Mouse (Mus musculus) CH12.LX (cell line): ENCODE results near the gene Kcnn1. TPM values are rescaled to one million over a fixed set of nuclear protein-coding genes. Genes with fewer than 3 reads are reported as not detected.

Experiments used
- DNase-seq: peaks from one replicate; pipeline ENCODE4 v3.0.0-alpha.2; 2013; ENCODE audit errors: extremely low read depth
- H3K27ac ChIP-seq: 2 replicates; pipeline ENCODE4 v1.5.1; 2012; ENCODE audit warnings: low read depth, mild to moderate bottlenecking, control low read depth, moderate library complexity; ENCODE audit not compliant: insufficient read depth
- H3K27me3 ChIP-seq: replicated peaks from 2 replicates; pipeline ENCODE3; 2012; ENCODE audit warnings: inconsistent platforms
- H3K36me3 ChIP-seq, 2 experiments: replicated peaks in 1 of 2; 2 replicates each; pipeline versions ENCODE3 to v1.6.1; 2012; ENCODE audit warnings: inconsistent platforms in 1 of 2, low read length in 1 of 2, mild to moderate bottlenecking in 1 of 2, mixed read lengths in 1 of 2, moderate library complexity in 1 of 2; ENCODE audit not compliant: control insufficient read depth in 1 of 2, insufficient read depth in 1 of 2
- H3K4me1 ChIP-seq, 2 experiments: 2 replicates each; pipeline ENCODE4 v1.6.1; 2012; ENCODE audit warnings: inconsistent platforms in 1 of 2, moderate library complexity in 1 of 2; ENCODE audit not compliant: insufficient read depth in 2 of 2, control insufficient read depth in 1 of 2
- H3K4me2 ChIP-seq: 2 replicates; pipeline ENCODE4 v1.6.1; 2012; ENCODE audit warnings: low read depth, mild to moderate bottlenecking, control low read depth; ENCODE audit not compliant: poor library complexity, insufficient read depth, severe bottlenecking
- H3K4me3 ChIP-seq, 3 experiments: fragments of 150-350 bp in 1 of 3; sonication (generic) in 1 of 3; replicated peaks in 1 of 3; 2 replicates each; pipeline versions ENCODE3 to v1.5.1; 2011 to 2012; ENCODE audit warnings: low read depth in 2 of 3, low read length in 2 of 3, mild to moderate bottlenecking in 2 of 3, moderate library complexity in 2 of 3, control low read depth in 1 of 3, improper control_type of control experiment in 1 of 3, inconsistent platforms in 1 of 3, mixed read lengths in 1 of 3; ENCODE audit not compliant: poor library complexity in 1 of 3
- H3K79me2 ChIP-seq: replicated peaks from 2 replicates; pipeline ENCODE4 v1.6.1; 2012; ENCODE audit warnings: mild to moderate bottlenecking, moderate library complexity; ENCODE audit not compliant: control insufficient read depth, poor library complexity, insufficient read depth, severe bottlenecking; ENCODE audit errors: extremely low read depth
- H3K9ac ChIP-seq: 2 replicates; pipeline ENCODE4 v1.6.1; 2012; ENCODE audit warnings: low read depth, mild to moderate bottlenecking, control low read depth, moderate library complexity; ENCODE audit not compliant: insufficient read depth
- H3K9me3 ChIP-seq: replicated peaks from 2 replicates; pipeline ENCODE3; 2012; ENCODE audit warnings: low read length, inconsistent platforms, mixed read lengths
- BHLHE40 ChIP-seq: IDR thresholded peaks from 2 replicates; pipeline ENCODE4 v1.6.1; 2011; ENCODE audit warnings: mild to moderate bottlenecking, low read depth, low read length, improper control_type of control experiment
- CHD1 ChIP-seq: IDR thresholded peaks from 2 replicates; pipeline ENCODE4 v1.6.1; 2012; ENCODE audit warnings: low read depth, low read length, improper control_type of control experiment, inconsistent platforms
- CHD2 ChIP-seq: IDR thresholded peaks from 2 replicates; pipeline ENCODE4 v1.6.1; 2011; ENCODE audit warnings: low read length, improper control_type of control experiment
- CTCF ChIP-seq, 2 experiments: IDR thresholded peaks in 1 of 2; conservative IDR thresholded peaks in 1 of 2; 2 replicates each; pipeline ENCODE4 v1.5.1; 2011 to 2012; ENCODE audit warnings: low read depth in 2 of 2, low read length in 2 of 2, improper control_type of control experiment in 1 of 2, inconsistent platforms in 1 of 2, mild to moderate bottlenecking in 1 of 2, moderate library complexity in 1 of 2
- ELF1 ChIP-seq: IDR thresholded peaks from 2 replicates; pipeline ENCODE4 v1.6.1; 2014; ENCODE audit warnings: low read depth, mild to moderate bottlenecking, inconsistent platforms, low read length, improper control_type of control experiment
- EP300 ChIP-seq: IDR thresholded peaks from 2 replicates; pipeline ENCODE4 v1.6.1; 2011; ENCODE audit warnings: low read length, improper control_type of control experiment
- ETS1 ChIP-seq: conservative IDR thresholded peaks from 2 replicates; pipeline ENCODE4 v1.6.1; 2012; ENCODE audit warnings: low read depth, mild to moderate bottlenecking, inconsistent platforms, low read length, improper control_type of control experiment, moderate library complexity
- GABPA ChIP-seq: IDR thresholded peaks from 2 replicates; pipeline ENCODE4 v1.6.1; 2012; ENCODE audit warnings: low read depth, low read length, improper control_type of control experiment, inconsistent platforms; ENCODE audit not compliant: insufficient replicate concordance
- IRF4 ChIP-seq: IDR thresholded peaks from 2 replicates; pipeline ENCODE4 v1.6.1; 2014; ENCODE audit warnings: low read depth, mild to moderate bottlenecking, inconsistent platforms, low read length, improper control_type of control experiment
- JUND ChIP-seq: conservative IDR thresholded peaks from 2 replicates; pipeline ENCODE4 v1.6.1; 2011; ENCODE audit warnings: low read depth, low read length, improper control_type of control experiment
- KAT2A ChIP-seq: IDR thresholded peaks from 2 replicates; pipeline ENCODE4 v1.6.1; 2012; ENCODE audit warnings: low read length, improper control_type of control experiment, inconsistent platforms; ENCODE audit not compliant: insufficient replicate concordance
- MEF2A ChIP-seq: IDR thresholded peaks from 2 replicates; pipeline ENCODE4 v1.6.1; 2014; ENCODE audit warnings: low read depth, mild to moderate bottlenecking, inconsistent platforms, low read length, improper control_type of control experiment, borderline replicate concordance
- NELFE ChIP-seq: IDR thresholded peaks from 2 replicates; pipeline ENCODE4 v1.6.1; 2011; ENCODE audit warnings: low read depth, low read length, improper control_type of control experiment
- PAX5 ChIP-seq: IDR thresholded peaks from 2 replicates; pipeline ENCODE4 v1.6.1; 2012; ENCODE audit warnings: low read length, inconsistent platforms, mixed read lengths
- RAD21 ChIP-seq: IDR thresholded peaks from 2 replicates; pipeline ENCODE4 v1.6.1; 2011; ENCODE audit warnings: low read depth, mild to moderate bottlenecking, low read length, improper control_type of control experiment, moderate library complexity
- RCOR1 ChIP-seq: conservative IDR thresholded peaks from 2 replicates; pipeline ENCODE4 v1.6.1; 2012; ENCODE audit warnings: low read depth, mild to moderate bottlenecking, inconsistent platforms, low read length, improper control_type of control experiment
- SIN3A ChIP-seq: IDR thresholded peaks from 2 replicates; pipeline ENCODE4 v1.6.1; 2012; ENCODE audit warnings: low read length, improper control_type of control experiment, inconsistent platforms
- SMC3 ChIP-seq: IDR thresholded peaks from 2 replicates; pipeline ENCODE4 v1.6.1; 2011; ENCODE audit warnings: low read depth, low read length, improper control_type of control experiment
- TBP ChIP-seq: conservative IDR thresholded peaks from 2 replicates; pipeline ENCODE4 v1.6.1; 2011; ENCODE audit warnings: low read depth, low read length, improper control_type of control experiment
- USF2 ChIP-seq: conservative IDR thresholded peaks from 2 replicates; pipeline ENCODE4 v1.6.1; 2011; ENCODE audit warnings: low read depth, low read length, improper control_type of control experiment
- ZC3H11A ChIP-seq: IDR thresholded peaks from 2 replicates; pipeline ENCODE4 v1.6.1; 2012; ENCODE audit warnings: low read depth, mild to moderate bottlenecking, inconsistent platforms, low read length, improper control_type of control experiment
- ZMIZ1 ChIP-seq: IDR thresholded peaks from 2 replicates; pipeline ENCODE4 v1.6.1; 2012; ENCODE audit warnings: low read depth, mild to moderate bottlenecking, inconsistent platforms, low read length, improper control_type of control experiment
- dilution Hi-C: fragments of 300-500 bp; cut with MboI; formaldehyde crosslinking; loops from 2 replicates; pipeline ENCODE4 v1.14.3; 2020; ENCODE audit warnings: low sequenced_read_pairs; ENCODE audit not compliant: extremely low pct_unique_long_range_greater_than_20kb, extremely low pct_ligation_motif_present
- in situ Hi-C: fragments of 300-500 bp; cut with MboI; formaldehyde crosslinking; loops from 3 replicates; pipeline ENCODE4 v1.14.3; 2019; ENCODE audit warnings: low sequenced_read_pairs, low pct_ligation_motif_present, low pct_unique_long_range_greater_than_20kb, mixed read lengths
- polyA plus RNA-seq: library from polyadenylated mRNA; unstranded; fragments of >175 nt; gene quantifications from 2 replicates; pipeline ENCODE4 v1.2.1, GENCODE M21; 2012; ENCODE audit warnings: low read depth; ENCODE audit not compliant: insufficient read length
- total RNA-seq, 2 experiments: library from RNA; depleted of rRNA; stranded (reverse); fragments of 300-350 nt in 1 of 2; fragments of >200 nt in 1 of 2; gene quantifications; 2 replicates each; pipeline ENCODE4 v1.2.3; 2012 to 2014

Gene Kcnn1
- total and polyA plus RNA-seq, 3 experiments: 0.21 TPM; not detected in 2

- Histone ChIP-seq H3K4me3 (no peak overlapping the region), H3K27ac (no peak overlapping the region), H3K4me2 (no peak overlapping the region)
- no peak for DNase-seq
- dilution Hi-C loops: no loop called here
- no peak for TF ChIP-seq IRF4
- no peak for TF ChIP-seq JUND
- no peak for TF ChIP-seq SIN3A
- TF ChIP-seq ELF1: no peak
- no peak for TF ChIP-seq RAD21
- TF ChIP-seq ZC3H11A: no peak
- TF ChIP-seq, all 38 proteins: peak for 0
- Histone ChIP-seq H3K9ac (no peak overlapping the region), H3K79me2 (peaks cover 8% of the 10 kb centered on the region), H3K9me3 (no peaks in the 10 kb centered on the region), H3K4me1 (peaks cover 15 to 54% of the 10 kb centered on the region in 2 experiments), H3K27me3 (no peaks in the 10 kb centered on the region), H3K36me3 (no peaks in the 10 kb centered on the region)
- in situ Hi-C loops: no loop called here
Measured at GRCm38 (mm10) chr8:70902211-70902610, 39.2 kb upstream of the Kcnn1 start.

- dilution Hi-C loops: no loop called here
Measured at GRCm38 (mm10) chr8:70900872-70901387, 37.9 kb upstream of the Kcnn1 start.

DNA sequence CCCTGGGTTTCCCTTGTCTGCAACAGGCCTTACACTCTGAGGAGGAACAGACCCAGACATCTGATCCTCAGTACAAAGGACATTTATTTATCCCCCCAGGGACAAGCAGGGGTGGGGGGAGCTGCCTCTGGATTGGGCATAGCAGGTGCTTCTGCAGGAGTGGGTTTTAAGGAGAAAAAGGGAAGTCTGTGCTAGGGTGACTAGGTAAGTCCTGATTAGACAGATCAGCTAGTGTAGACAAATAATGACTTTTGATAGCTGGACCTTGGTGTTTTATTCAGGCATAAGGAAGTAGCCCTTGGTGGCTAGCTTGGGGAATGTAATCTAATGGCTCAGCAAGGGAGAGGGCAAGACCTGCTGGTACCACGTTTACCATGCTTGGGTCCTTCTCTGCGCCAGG, 36.2 kb upstream of the Kcnn1 start:
- Histone ChIP-seq H3K9ac (no peak overlapping the region), H3K79me2 (peaks cover 24% of the 10 kb centered on the region), H3K9me3 (no peaks in the 10 kb centered on the region), H3K4me2 (no peak overlapping the region), H3K27me3 (no peaks in the 10 kb centered on the region), H3K27ac (no peak overlapping the region), H3K4me1 (peaks cover 18 to 50% of the 10 kb centered on the region in 2 experiments), H3K36me3 (peaks cover 21 to 24% of the 10 kb centered on the region in 2 experiments), H3K4me3 (no peak overlapping the region)
- TF ChIP-seq GABPA (no peak), USF2 (no peak), RAD21 (no peak), IRF4 (no peak), EP300 (no peak), CHD2 (no peak), CTCF (conservative IDR thresholded peaks at IDR 0.05 in 1 of 2, IDR thresholded peaks at IDR 0.05 in 1 of 2; ENCODE audit: low read depth in 2 of 2, low read length in 2 of 2) (no peak), CHD1 (no peak)
- dilution Hi-C loops: no loop called here
- in situ Hi-C loops: loop anchor here (5.0 kb wide), 1 partner anchor 58 kb away; no protein-coding TSS in a partner anchor
- DNase-seq: no peak

More at GRCm38 (mm10) chr8:70900872-70901387, 37.9 kb upstream of the Kcnn1 start:
- H3K27me3 ChIP-seq: no peaks in the 10 kb centered on the region
- TF ChIP-seq PAX5: no peak
- no peak for TF ChIP-seq BHLHE40
- TF ChIP-seq CTCF (conservative IDR thresholded peaks at IDR 0.05 in 1 of 2, IDR thresholded peaks at IDR 0.05 in 1 of 2; ENCODE audit: low read depth in 2 of 2, low read length in 2 of 2): no peak
- TF ChIP-seq ZMIZ1: no peak
- TF ChIP-seq RCOR1: no peak
- no peak for TF ChIP-seq MEF2A
- no peak for TF ChIP-seq CHD1
- no peak for TF ChIP-seq IRF4
- no peak for TF ChIP-seq TBP
- TF ChIP-seq SMC3: no peak
- no peak for TF ChIP-seq KAT2A
- no peak for TF ChIP-seq NELFE
- TF ChIP-seq ETS1: no peak
- TF ChIP-seq GABPA: no peak
- no peak for TF ChIP-seq SIN3A
- H3K9ac ChIP-seq: no peak overlapping the region
- H3K36me3 ChIP-seq: peaks cover 4 to 7% of the 10 kb centered on the region in 2 experiments
- no peak for DNase-seq
- peaks cover 12% of the 10 kb centered on the region for H3K79me2 ChIP-seq
- H3K9me3 ChIP-seq: no peaks in the 10 kb centered on the region
- H3K4me1 ChIP-seq: peaks cover 12 to 47% of the 10 kb centered on the region in 2 experiments
- in situ Hi-C loops: no loop called here
- no peak overlapping the region for H3K27ac ChIP-seq
- H3K4me3 ChIP-seq: no peak overlapping the region
- no peak overlapping the region for H3K4me2 ChIP-seq
